Mouse (Mus musculus): Measurements from ENCODE around the gene Gm9507.
"Not testable (repeated sequence)": the region's sequence is repeated elsewhere in the genome, so short reads cannot be mapped to it uniquely, and the experiment has no call there.

Gene Gm9507

GRCm38 (mm10) chr10:77811743-77812142 is at the start of gene Gm9507:
Gene Gm9507, minus strand, starts transcription at chr10:77811843.
- DNase-seq (ENCODE audit: low spot score): no peak

DNA sequence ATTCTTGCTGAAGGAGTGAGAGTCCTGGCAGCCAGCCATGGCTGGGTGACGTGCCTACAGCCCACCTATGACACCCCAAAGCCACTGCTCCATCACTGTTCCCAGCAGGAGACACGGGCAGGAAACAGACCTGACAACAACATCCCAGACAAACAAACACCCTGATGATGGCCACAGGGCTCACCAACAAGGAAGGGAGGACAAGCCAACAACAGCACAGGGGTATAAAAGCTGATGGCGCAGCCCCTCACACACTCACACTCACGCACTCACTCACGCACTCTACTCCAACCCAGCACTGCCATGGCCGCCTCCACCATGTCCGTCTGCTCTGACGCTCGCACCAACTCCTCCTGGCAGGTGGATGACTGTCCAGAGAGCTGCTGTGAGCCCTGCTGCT is 40.9 kb upstream of the Gm9507 start, which contains the start of gene Gm10318:
TSS of gene Gm10318 (plus strand) at position 301 of the 400 bp plus-strand sequence.
- no peak for DNase-seq (ENCODE audit: low spot score)

DNA sequence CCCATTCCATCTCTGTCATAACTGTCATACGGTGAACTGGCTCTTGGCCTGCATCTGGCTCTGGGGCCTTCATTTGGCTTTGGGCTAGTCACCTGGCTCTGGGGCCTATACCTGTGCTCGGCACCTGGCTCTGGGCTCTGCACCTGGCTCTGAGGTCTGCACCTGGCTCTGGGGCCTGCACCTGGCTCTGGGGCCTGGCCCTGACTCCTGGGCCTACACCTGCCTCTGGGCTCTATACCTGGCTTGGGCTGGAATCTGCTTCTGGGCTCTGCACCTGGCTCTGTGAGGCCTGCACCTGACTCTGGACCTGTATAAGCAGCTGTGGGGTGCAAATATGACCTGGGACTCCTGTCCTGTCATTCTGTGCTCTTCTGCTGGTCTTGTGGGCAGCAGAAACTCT is 35.9 kb upstream of the Gm9507 start:
- no peak for DNase-seq (ENCODE audit: low spot score)

DNA sequence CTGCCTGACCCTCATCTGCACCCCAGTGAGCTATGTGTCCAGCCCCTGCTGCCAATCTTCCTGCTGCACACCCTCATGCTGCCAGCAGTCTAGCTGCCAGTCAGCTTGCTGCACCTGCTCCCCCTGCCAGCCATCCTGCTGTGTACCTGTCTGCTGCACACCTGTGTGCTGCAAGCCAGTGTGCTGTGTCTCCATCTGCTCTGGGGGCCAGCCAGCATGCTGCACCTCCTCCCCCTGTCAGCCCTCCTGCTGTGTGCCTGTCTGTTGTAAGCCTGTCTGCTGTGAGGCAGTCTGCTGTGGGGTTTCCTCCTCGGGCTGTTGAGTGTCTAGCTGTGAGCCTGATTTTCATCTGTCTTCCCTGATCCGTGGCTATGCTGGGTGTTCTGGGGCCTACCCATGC is 35.3 kb upstream of the Gm9507 start:
- no peak for DNase-seq (ENCODE audit: low spot score)

DNA sequence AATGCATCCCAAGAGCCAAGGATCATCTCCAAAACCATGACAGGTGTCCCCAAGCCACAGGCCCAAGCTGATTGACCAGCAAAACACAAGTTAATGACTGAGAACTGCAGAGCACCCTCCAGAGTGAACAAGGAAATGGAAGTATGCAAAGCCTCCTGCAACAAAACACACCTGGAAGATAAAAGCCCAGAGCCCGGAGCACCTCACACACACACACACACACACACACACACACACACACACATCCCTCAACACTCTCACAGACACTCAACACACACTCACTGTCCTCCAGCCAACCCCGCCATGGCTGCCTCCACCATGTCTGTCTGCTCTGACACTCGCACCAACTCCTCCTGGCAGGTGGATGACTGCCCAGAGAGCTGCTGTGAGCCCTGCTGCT is 34.9 kb upstream of the Gm9507 start, which contains the start of gene Gm36176:
TSS of gene Gm36176 (plus strand) at position 301 of the 400 bp plus-strand sequence.
- DNase-seq (ENCODE audit: low spot score): no peak

GRCm38 (mm10) chr10:77839006-77839405 is 27.4 kb upstream of the Gm9507 start:
- DNase-seq (ENCODE audit: low spot score): no peak

- no peak for DNase-seq (ENCODE audit: low spot score)
Measured at GRCm38 (mm10) chr10:77835647-77836046, 24.0 kb upstream of the Gm9507 start, which contains the start of gene Krtap10-10. Gene Krtap10-10, plus strand, starts transcription at chr10:77835947.

DNA sequence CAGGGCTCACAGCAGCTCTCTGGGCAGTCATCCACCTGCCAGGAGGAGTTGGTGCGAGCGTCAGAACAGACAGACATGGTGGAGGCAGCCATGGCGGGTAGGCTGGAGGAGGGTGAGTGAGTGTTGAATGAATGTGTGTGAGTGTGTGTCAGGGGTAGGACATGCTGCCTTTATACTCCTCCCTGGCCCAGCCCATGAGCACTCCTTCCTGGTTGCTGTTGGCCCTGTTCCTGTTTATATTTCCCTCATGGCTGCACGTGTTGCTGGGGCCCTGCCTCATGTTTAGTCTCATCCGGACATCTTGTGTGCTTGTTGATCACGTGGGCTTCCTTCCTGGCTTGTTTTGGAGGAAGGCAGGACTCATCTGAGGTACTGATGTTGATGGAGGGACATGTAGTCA is 15.3 kb upstream of the Gm9507 start, which contains the start of gene Krtap10-4:
TSS of gene Krtap10-4 (minus strand) at position 145 of the 400 bp plus-strand sequence.
- DNase-seq (ENCODE audit: low spot score): no peak

GRCm38 (mm10) chr10:77819203-77819602 is 7.6 kb upstream of the Gm9507 start:
- no peak for DNase-seq (ENCODE audit: low spot score)

- DNase-seq (ENCODE audit: low spot score): no peak
Measured at GRCm38 (mm10) chr10:77818523-77818922, 6.9 kb upstream of the Gm9507 start.

DNA sequence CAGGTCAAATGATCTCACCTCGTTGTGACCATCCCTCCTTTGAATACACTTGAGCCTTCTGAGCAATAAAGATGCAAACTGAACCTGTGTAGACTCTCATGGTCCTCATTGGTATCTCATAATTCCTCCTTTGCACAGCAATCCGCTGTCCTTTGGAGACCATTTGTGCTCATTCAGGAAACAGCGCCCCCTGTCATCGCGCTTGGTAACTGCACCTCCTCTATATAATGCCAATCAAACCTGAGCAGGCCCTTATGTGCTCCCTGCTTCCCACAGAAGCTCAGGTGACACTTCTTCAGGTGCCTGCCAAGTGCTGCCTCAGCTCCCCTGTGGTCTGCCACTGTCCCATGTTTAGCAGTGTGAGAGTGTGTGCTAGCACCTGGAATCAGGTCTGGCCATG is 3.9 kb upstream of the Gm9507 start:
- DNase-seq (ENCODE audit: low spot score): peak; percentile 16

GRCm38 (mm10) chr10:77814382-77814781 is 2.7 kb upstream of the Gm9507 start, which contains the start of gene Gm2696:
Gene Gm2696, plus strand, starts transcription at chr10:77814682.
- no peak for DNase-seq (ENCODE audit: low spot score)

- no peak for DNase-seq (ENCODE audit: low spot score)
Measured at GRCm38 (mm10) chr10:77804095-77804494, 7.5 kb downstream of the Gm9507 start.

GRCm38 (mm10) chr10:77798921-77799508 is 12.6 kb downstream of the Gm9507 start, which contains the start of gene Gm19668:
Gene Gm19668, minus strand, starts transcription at chr10:77799133.
- no peak for DNase-seq (ENCODE audit: low spot score)

DNA sequence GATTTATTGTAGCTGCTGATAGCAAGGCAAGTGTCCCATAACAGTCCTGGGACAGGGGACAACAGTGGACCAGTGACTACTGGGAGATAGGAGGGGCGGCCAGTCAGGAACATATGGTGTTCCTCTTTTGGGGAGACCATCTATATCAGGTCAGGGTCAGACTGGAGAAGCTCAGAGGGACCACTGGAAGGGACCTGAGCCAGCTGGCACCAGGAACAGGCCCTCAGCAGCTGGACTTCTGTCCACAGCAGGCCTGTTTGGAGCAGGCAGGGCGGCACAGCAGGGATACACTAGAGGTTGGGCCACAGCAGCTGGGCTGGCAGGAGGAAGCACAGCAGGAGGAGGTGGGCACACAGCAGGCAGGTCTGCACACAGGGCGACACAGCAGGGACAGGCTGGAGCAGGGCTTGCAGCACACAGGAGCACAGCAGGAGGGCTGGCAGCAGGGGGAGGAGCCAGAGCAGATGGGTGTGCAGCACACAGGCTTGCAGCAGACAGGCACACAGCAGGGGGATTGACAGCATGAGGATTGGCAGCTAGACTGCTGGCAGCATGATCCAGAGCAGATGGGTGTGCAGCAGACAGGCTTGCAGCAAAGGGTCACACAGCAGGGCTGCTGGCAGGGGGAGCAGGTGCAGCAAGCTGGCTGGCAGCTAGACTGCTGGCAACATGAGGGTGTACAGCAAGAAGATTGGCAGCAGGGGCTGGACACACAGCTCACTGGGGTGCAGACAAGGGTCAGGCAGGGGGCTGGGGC is 13.3 kb downstream of the Gm9507 start:
- not testable (repeated sequence) for DNase-seq (ENCODE audit: low spot score)

DNA sequence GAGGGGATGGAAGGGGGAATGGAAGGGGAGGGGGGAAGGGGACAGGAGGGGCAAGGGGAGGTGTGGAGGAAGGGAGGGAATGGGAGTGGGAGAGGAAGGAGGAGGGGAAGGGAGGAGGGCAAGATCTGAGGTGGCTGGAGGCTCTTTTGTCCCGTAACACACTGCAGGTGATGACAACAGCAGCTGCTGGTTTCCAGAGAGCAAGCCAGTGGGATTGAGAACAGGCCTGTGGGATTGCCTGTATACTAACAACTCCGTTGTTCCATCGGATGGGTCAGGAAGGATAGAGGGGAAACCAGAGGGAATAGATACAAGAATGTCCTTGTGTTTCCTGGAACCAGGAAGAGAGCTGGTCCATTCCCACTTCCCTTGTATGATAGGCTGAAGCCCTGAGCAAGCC is 14.0 kb downstream of the Gm9507 start:
- DNase-seq (ENCODE audit: low spot score): no peak

- no peak for DNase-seq (ENCODE audit: low spot score)
Measured at GRCm38 (mm10) chr10:77794976-77795375, 16.7 kb downstream of the Gm9507 start, which contains the start of gene Gm9639. Gene Gm9639, minus strand, starts transcription at chr10:77795076.

- no peak for DNase-seq (ENCODE audit: low spot score)
Measured at GRCm38 (mm10) chr10:77788621-77789020, 23.0 kb downstream of the Gm9507 start.

DNA sequence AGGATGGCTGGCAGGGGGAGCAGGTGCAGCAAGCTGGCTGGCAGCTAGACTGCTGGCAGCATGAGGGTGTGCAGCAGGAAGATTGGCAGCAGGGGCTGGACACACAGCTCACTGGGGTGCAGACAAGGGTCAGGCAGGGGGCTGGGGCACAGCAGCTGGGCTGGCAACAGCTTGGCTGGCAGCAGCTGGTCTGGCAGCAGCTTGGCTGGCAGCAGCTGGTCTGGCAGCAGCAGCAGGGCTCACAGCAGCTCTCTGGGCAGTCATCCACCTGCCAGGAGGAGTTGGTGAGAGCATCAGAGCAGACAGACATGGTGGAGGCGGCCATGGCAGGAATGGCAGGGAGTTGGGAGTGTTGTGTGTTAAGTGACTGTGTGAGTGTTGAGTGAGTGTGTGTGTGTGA is 23.8 kb downstream of the Gm9507 start, which contains the start of gene Gm7137:
TSS of gene Gm7137 (minus strand) at position 325 of the 400 bp plus-strand sequence.
- not testable (repeated sequence) for DNase-seq (ENCODE audit: low spot score)

- DNase-seq (ENCODE audit: low spot score): not testable (repeated sequence)
Measured at GRCm38 (mm10) chr10:77783396-77783795, 28.2 kb downstream of the Gm9507 start.

- DNase-seq (ENCODE audit: low spot score): not testable (repeated sequence)
Measured at GRCm38 (mm10) chr10:77782442-77782841, 29.2 kb downstream of the Gm9507 start, which contains the start of gene Gm3250. Gene Gm3250, minus strand, starts transcription at chr10:77782542.

DNA sequence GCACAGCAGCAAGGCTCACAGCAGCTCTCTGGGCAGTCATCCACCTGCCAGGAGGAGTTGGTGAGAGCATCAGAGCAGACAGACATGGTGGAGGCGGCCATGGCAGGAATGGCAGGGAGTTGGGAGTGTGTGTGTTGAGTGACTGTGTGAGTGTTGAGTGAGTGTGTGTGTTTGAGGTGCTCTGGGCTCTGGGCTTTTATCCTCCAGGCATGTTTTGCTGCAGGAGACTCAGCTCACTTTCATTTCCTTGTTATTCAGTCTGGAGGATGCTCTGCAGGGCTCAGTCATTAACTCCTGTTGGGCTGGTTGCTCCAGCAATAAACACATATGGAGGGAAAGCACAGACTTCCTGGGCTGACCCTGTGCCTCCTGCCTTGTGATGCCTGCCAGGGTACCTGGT is 34.8 kb downstream of the Gm9507 start, which contains the start of gene Gm7138:
TSS of gene Gm7138 (minus strand) at position 101 of the 400 bp plus-strand sequence.
- DNase-seq (ENCODE audit: low spot score): not testable (repeated sequence)

- not testable (repeated sequence) for DNase-seq (ENCODE audit: low spot score)
Measured at GRCm38 (mm10) chr10:77772142-77772541, 39.5 kb downstream of the Gm9507 start.

Measured in urinary bladder, postnatal 14 days (tissue).